Mouse (Mus musculus): ENCODE measurements around the gene Psmb2. TPM values are rescaled to one million over a fixed set of nuclear protein-coding genes. Genes with fewer than 3 reads are reported as not detected.
A peak's percentile ranks its signal among the peaks of the same experiment; 100 is the strongest.

Psmb2 gene
- polyA plus RNA-seq, 1 experiment from 2014 or later, result 552 TPM

GRCm38 (mm10) chr4:126736001-126736414 is 58.6 kb downstream of the Psmb2 start, which contains the start of gene Tfap2e:
Tfap2e (minus strand) TSS chr4:126736240.
- WGBS, result 2% methylated on average over 32 of the region's 32 CpGs

GRCm38 (mm10) chr4:126739966-126740676 is 62.7 kb downstream of the Psmb2 start:
- Histone ChIP-seq H3K27me3 (ENCODE audit: control insufficient read depth, insufficient read depth, low read length) (peaks cover 80% of the 10 kb centered on the region), H3K9me3 (ENCODE audit: control insufficient read depth, low read length) (no peaks in the 10 kb centered on the region), H3K4me1 (ENCODE audit: control insufficient read depth, insufficient read depth, low read length) (peaks cover 8% of the 10 kb centered on the region), H3K36me3 (ENCODE audit: control insufficient read depth, insufficient read depth, low read length) (0 out of 2 replicates have a peak, but pooled peaks cover 2% of the 10 kb centered on the region), H3K4me2 (no peak overlapping the region), H3K27ac (ENCODE audit: low read depth, low read length) (no peak overlapping the region), H3K9ac (ENCODE audit: low read length) (no peak overlapping the region), H3K4me3 (ENCODE audit: low read depth, low read length) (no peak overlapping the region)
- 13% methylated on average over 10 of the region's 10 CpGs for WGBS
- ATAC-seq (ENCODE audit: low FRiP score) (no peak), DNase-seq (ENCODE audit: low spot score, missing footprints) (peak; percentile 86)

More at GRCm38 (mm10) chr4:126736001-126736414, 58.6 kb downstream of the Psmb2 start, which contains the start of gene Tfap2e:
- H3K4me2 ChIP-seq, result peak within 1 kb of the TSS; percentile 26; the same call in 1 of the 2 replicates
- no peak within 1 kb of the TSS for H3K27ac ChIP-seq (ENCODE audit: low read depth, low read length)
- peak within 1 kb of the TSS; percentile 16; the same call in 1 of the 2 replicates for H3K9ac ChIP-seq (ENCODE audit: low read length)
- H3K4me1 ChIP-seq (ENCODE audit: control insufficient read depth, insufficient read depth, low read length), result peaks cover 9% of the 10 kb centered on the region
- ATAC-seq (ENCODE audit: low FRiP score) (peak; percentile 62), DNase-seq (ENCODE audit: low spot score, missing footprints) (peak; percentile 96)
- H3K36me3 ChIP-seq (ENCODE audit: control insufficient read depth, insufficient read depth, low read length), result no peaks in the 10 kb centered on the region
- H3K27me3 ChIP-seq (ENCODE audit: control insufficient read depth, insufficient read depth, low read length), result peaks cover 95% of the 10 kb centered on the region
- peak within 1 kb of the TSS; percentile 32 for H3K4me3 ChIP-seq (ENCODE audit: low read depth, low read length)
- no peaks in the 10 kb centered on the region for H3K9me3 ChIP-seq (ENCODE audit: control insufficient read depth, low read length)

- ATAC-seq (ENCODE audit: low FRiP score) (0 out of 2 replicates have a peak, but pooled peaks have one; percentile 40), DNase-seq (ENCODE audit: low spot score, missing footprints) (peak; percentile 97)
- H3K36me3 ChIP-seq (ENCODE audit: control insufficient read depth, insufficient read depth, low read length), result 0 out of 2 replicates have a peak, but pooled peaks cover 2% of the 10 kb centered on the region
- no peaks in the 10 kb centered on the region for H3K9me3 ChIP-seq (ENCODE audit: control insufficient read depth, low read length)
- H3K4me1 ChIP-seq (ENCODE audit: control insufficient read depth, insufficient read depth, low read length), result peaks cover 4% of the 10 kb centered on the region
- 3% methylated on average over 12 of the region's 12 CpGs for WGBS
- H3K4me3 ChIP-seq (ENCODE audit: low read depth, low read length), result no peak overlapping the region
- H3K27ac ChIP-seq (ENCODE audit: low read depth, low read length), result no peak overlapping the region
- no peak overlapping the region for H3K9ac ChIP-seq (ENCODE audit: low read length)
- peaks cover 67% of the 10 kb centered on the region for H3K27me3 ChIP-seq (ENCODE audit: control insufficient read depth, insufficient read depth, low read length)
- no peak overlapping the region for H3K4me2 ChIP-seq
Observed at GRCm38 (mm10) chr4:126741448-126741847, 64.0 kb downstream of the Psmb2 start.

GRCm38 (mm10) chr4:126742976-126743375 is 65.5 kb downstream of the Psmb2 start:
- no peak overlapping the region for H3K27ac ChIP-seq (ENCODE audit: low read depth, low read length)
- no peak overlapping the region for H3K9ac ChIP-seq (ENCODE audit: low read length)
- 50% methylated on average over 2 of the region's 2 CpGs for WGBS
- no peak overlapping the region for H3K4me3 ChIP-seq (ENCODE audit: low read depth, low read length)
- DNase-seq (ENCODE audit: low spot score, missing footprints) (no peak), ATAC-seq (ENCODE audit: low FRiP score) (no peak)
- H3K27me3 ChIP-seq (ENCODE audit: control insufficient read depth, insufficient read depth, low read length), result peaks cover 51% of the 10 kb centered on the region
- H3K4me1 ChIP-seq (ENCODE audit: control insufficient read depth, insufficient read depth, low read length), result peaks cover 4% of the 10 kb centered on the region
- H3K9me3 ChIP-seq (ENCODE audit: control insufficient read depth, low read length), result no peaks in the 10 kb centered on the region
- peaks cover 3% of the 10 kb centered on the region; the same call in 1 of the 2 replicates for H3K36me3 ChIP-seq (ENCODE audit: control insufficient read depth, insufficient read depth, low read length)
- no peak overlapping the region for H3K4me2 ChIP-seq

DNA sequence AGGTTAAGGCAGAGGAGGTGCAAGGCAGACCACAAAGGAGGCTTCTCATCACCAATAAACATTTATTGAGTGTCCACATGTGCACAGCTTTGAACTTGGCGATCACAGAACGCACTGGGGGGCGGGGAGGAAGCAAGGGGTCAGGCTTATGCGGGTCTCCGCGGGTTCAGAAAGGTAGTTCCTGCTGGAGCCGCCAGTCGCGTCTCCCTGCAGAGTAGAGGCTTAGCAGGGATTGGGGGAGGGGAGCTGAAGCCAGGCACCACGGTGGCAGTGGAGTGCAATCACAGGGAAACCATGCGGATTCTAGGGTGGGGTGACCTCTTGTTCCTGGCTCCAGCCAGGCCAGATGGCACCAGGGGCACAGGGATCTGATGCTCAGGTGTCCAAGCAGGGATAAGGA is 66.3 kb downstream of the Psmb2 start:
- WGBS, result 4% methylated on average over 11 of the region's 11 CpGs
- ATAC-seq (ENCODE audit: low FRiP score) (no peak), DNase-seq (ENCODE audit: low spot score, missing footprints) (no peak)
- Histone ChIP-seq H3K4me2 (no peak overlapping the region), H3K9ac (ENCODE audit: low read length) (no peak overlapping the region), H3K27ac (ENCODE audit: low read depth, low read length) (no peak overlapping the region), H3K4me1 (ENCODE audit: control insufficient read depth, insufficient read depth, low read length) (peaks cover 4% of the 10 kb centered on the region), H3K4me3 (ENCODE audit: low read depth, low read length) (no peak overlapping the region), H3K27me3 (ENCODE audit: control insufficient read depth, insufficient read depth, low read length) (peaks cover 44% of the 10 kb centered on the region), H3K9me3 (ENCODE audit: control insufficient read depth, low read length) (no peaks in the 10 kb centered on the region), H3K36me3 (ENCODE audit: control insufficient read depth, insufficient read depth, low read length) (peaks cover 7% of the 10 kb centered on the region; the same call in 1 of the 2 replicates)

DNA sequence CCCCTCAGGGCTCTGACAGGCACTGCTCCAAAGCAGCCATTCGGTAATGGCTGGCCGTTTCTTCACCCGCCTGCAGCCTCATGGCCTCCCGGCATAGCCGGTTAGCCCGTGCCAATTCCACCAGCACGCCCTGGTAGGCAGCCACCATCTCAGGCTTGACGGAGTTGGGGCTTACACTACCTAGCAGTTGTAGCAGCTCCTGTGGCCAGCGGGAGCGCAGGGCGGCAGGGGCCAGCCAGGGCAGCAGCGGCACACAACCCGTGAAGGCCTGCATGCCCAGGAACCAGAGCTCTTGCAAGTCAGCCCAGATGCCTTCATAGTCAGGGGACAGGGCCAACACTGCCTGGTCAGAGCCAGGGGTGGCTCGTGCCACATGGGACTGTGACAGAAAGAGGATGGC is 67.4 kb downstream of the Psmb2 start:
- H3K4me2 ChIP-seq, result no peak overlapping the region
- H3K4me1 ChIP-seq (ENCODE audit: control insufficient read depth, insufficient read depth, low read length), result peaks cover 4% of the 10 kb centered on the region
- ATAC-seq (ENCODE audit: low FRiP score) (peak; percentile 12; the same call in 1 of the 2 replicates), DNase-seq (ENCODE audit: low spot score, missing footprints) (no peak)
- no peak overlapping the region for H3K4me3 ChIP-seq (ENCODE audit: low read depth, low read length)
- no peak overlapping the region for H3K27ac ChIP-seq (ENCODE audit: low read depth, low read length)
- H3K9ac ChIP-seq (ENCODE audit: low read length), result no peak overlapping the region
- H3K36me3 ChIP-seq (ENCODE audit: control insufficient read depth, insufficient read depth, low read length), result peaks cover 7% of the 10 kb centered on the region; the same call in 1 of the 2 replicates
- no peaks in the 10 kb centered on the region for H3K9me3 ChIP-seq (ENCODE audit: control insufficient read depth, low read length)
- 89% methylated on average over 14 of the region's 14 CpGs for WGBS
- peaks cover 34% of the 10 kb centered on the region for H3K27me3 ChIP-seq (ENCODE audit: control insufficient read depth, insufficient read depth, low read length)

GRCm38 (mm10) chr4:126745506-126746193 is 68.2 kb downstream of the Psmb2 start:
- Histone ChIP-seq H3K4me3 (ENCODE audit: low read depth, low read length) (no peak overlapping the region), H3K36me3 (ENCODE audit: control insufficient read depth, insufficient read depth, low read length) (peaks cover 9% of the 10 kb centered on the region; the same call in 1 of the 2 replicates), H3K9ac (ENCODE audit: low read length) (no peak overlapping the region), H3K4me2 (no peak overlapping the region), H3K27me3 (ENCODE audit: control insufficient read depth, insufficient read depth, low read length) (peaks cover 29% of the 10 kb centered on the region), H3K27ac (ENCODE audit: low read depth, low read length) (no peak overlapping the region), H3K4me1 (ENCODE audit: control insufficient read depth, insufficient read depth, low read length) (peaks cover 4% of the 10 kb centered on the region), H3K9me3 (ENCODE audit: control insufficient read depth, low read length) (no peaks in the 10 kb centered on the region)
- ATAC-seq (ENCODE audit: low FRiP score), result no peak
- peak; percentile 93 for DNase-seq (ENCODE audit: low spot score, missing footprints)
- WGBS, result 37% methylated on average over 13 of the region's 13 CpGs

DNA sequence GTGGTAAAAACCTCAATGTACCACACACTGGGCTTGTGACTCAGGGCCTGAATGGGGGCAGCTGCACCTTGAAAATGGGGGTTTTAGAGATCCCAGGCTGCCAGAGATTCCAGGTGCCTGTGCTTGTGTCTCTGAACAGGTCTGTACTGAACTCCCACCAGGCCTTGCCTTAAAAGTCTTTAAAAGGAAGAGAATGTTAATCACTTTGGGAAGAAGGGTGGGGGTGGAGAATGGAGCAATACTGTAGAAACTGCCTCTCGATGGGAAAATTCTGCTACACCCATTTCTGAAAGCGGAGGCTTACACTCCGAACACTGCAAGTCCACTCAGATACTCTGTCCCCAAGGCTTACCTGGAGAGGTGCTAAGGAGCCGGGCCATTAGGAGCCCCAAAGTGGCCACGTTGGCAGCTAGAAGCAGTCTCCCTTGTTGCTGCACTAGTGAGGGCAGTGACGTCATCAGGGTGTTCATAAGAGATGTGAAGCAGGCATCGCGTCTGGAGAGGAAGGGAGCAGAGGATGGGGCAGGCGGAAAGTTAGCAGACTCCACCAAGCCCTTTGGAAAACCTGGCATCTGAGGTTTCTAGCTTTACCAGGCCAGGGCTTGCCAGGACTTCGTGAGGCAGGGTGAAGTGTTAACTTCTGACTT is 68.9 kb downstream of the Psmb2 start:
- no peak overlapping the region for H3K27ac ChIP-seq (ENCODE audit: low read depth, low read length)
- H3K36me3 ChIP-seq (ENCODE audit: control insufficient read depth, insufficient read depth, low read length), result peaks cover 9% of the 10 kb centered on the region; the same call in 1 of the 2 replicates
- H3K9me3 ChIP-seq (ENCODE audit: control insufficient read depth, low read length), result no peaks in the 10 kb centered on the region

More for the DNA sequence above, 68.9 kb downstream of the Psmb2 start:
- H3K4me3 ChIP-seq (ENCODE audit: low read depth, low read length), result no peak overlapping the region
- no peak overlapping the region for H3K4me2 ChIP-seq
- DNase-seq (ENCODE audit: low spot score, missing footprints), result no peak
- H3K4me1 ChIP-seq (ENCODE audit: control insufficient read depth, insufficient read depth, low read length), result peaks cover 8% of the 10 kb centered on the region
- WGBS, result 83% methylated on average over 10 of the region's 10 CpGs
- no peak for ATAC-seq (ENCODE audit: low FRiP score)
- H3K27me3 ChIP-seq (ENCODE audit: control insufficient read depth, insufficient read depth, low read length), result peaks cover 25% of the 10 kb centered on the region
- H3K9ac ChIP-seq (ENCODE audit: low read length), result no peak overlapping the region
